Mouse (Mus musculus) T-helper 2 cell (primary cell): Measurements from ENCODE around the gene Hist1h2ap.
"Not testable (repeated sequence)": the region's sequence is repeated elsewhere in the genome, so short reads cannot be mapped to it uniquely, and the experiment has no call there.

ENCODE experiments used
- in situ Hi-C: fragments of 300-600 bp; cut with MboI, MseI; formaldehyde crosslinking; loops from one replicate; pipeline ENCODE4 v1.15.1; 2025; ENCODE audit warnings: high pct_unique_total_duplicates

Gene Hist1h2ap

GRCm38 (mm10) chr13:21811074-21811473 is 22.2 kb downstream of the Hist1h2ap start:
- in situ Hi-C loops = not testable (repeated sequence)

GRCm38 (mm10) chr13:21810073-21810472 is 23.2 kb downstream of the Hist1h2ap start, which contains the start of the genes Hist1h2bq and Hist1h2ao:
Gene Hist1h2bq (minus strand): TSS chr13:21810197.
Gene Hist1h2ao (plus strand): TSS chr13:21810465.
- in situ Hi-C loops = not testable (repeated sequence)

GRCm38 (mm10) chr13:21803058-21803457 is 30.2 kb downstream of the Hist1h2ap start:
- in situ Hi-C loops = loop anchor here (5.0 to 10.0 kb wide), 2 partner anchors 49 to 222 kb away; no protein-coding TSS in a partner anchor

GRCm38 (mm10) chr13:21797163-21797562 is 36.1 kb downstream of the Hist1h2ap start:
- in situ Hi-C loops = not testable (repeated sequence)

GRCm38 (mm10) chr13:21795584-21795983 is 37.7 kb downstream of the Hist1h2ap start:
- in situ Hi-C loops = no loop called here

GRCm38 (mm10) chr13:21790601-21791283 is 42.6 kb downstream of the Hist1h2ap start:
- in situ Hi-C loops = no loop called here

- in situ Hi-C loops = loop anchor here (5.0 kb wide), 1 partner anchor 43 kb away; no protein-coding TSS in a partner anchor
Observed at GRCm38 (mm10) chr13:21789925-21790324, 43.4 kb downstream of the Hist1h2ap start.

- in situ Hi-C loops = loop anchor here (5.0 kb wide), 1 partner anchor 41 kb away; no protein-coding TSS in a partner anchor
Observed at GRCm38 (mm10) chr13:21787760-21788593, 45.3 kb downstream of the Hist1h2ap start.

- in situ Hi-C loops = loop anchor here (5.0 kb wide), 1 partner anchor 40 kb away; no protein-coding TSS in a partner anchor
Observed at GRCm38 (mm10) chr13:21786899-21787629, 46.2 kb downstream of the Hist1h2ap start, which contains the start of the genes Hist1h2an and Hist1h2bp. Gene Hist1h2an (minus strand): TSS chr13:21787218. Gene Hist1h2bp (plus strand): TSS chr13:21787461.

- in situ Hi-C loops = loop anchor here (5.0 kb wide), 1 partner anchor 39 kb away; no protein-coding TSS in a partner anchor
Observed at GRCm38 (mm10) chr13:21786189-21786898, 47.0 kb downstream of the Hist1h2ap start.

- in situ Hi-C loops = no loop called here
Observed at GRCm38 (mm10) chr13:21784311-21784710, 49.0 kb downstream of the Hist1h2ap start.

GRCm38 (mm10) chr13:21783734-21784161 is 49.6 kb downstream of the Hist1h2ap start:
- in situ Hi-C loops = no loop called here

GRCm38 (mm10) chr13:21783255-21783617 is 50.1 kb downstream of the Hist1h2ap start, which contains the start of gene Hist1h3i:
Gene Hist1h3i (minus strand): TSS chr13:21783370.
- in situ Hi-C loops = no loop called here
